Mouse (Mus musculus) neural tube, embryonic 14.5 days (tissue): ENCODE data around the gene Comp. TPM values are rescaled to one million over a fixed set of nuclear protein-coding genes. Genes with fewer than 3 reads are reported as not detected.

Experiments
- ATAC-seq: fragments of 200-750 bp; cut with Nextera tagmentation; 2 replicates; pipeline ENCODE4 v1.8.0; 2017; ENCODE audit warnings: low read depth, mild to moderate bottlenecking, moderate TSS enrichment, moderate library complexity
- H3K27ac ChIP-seq: fragments of 300-500 bp; sonication (generic); 2 replicates; pipeline ENCODE4 v1.5.1; 2014; ENCODE audit warnings: low read depth, mild to moderate bottlenecking, control low read depth, low read length, moderate library complexity, mixed read lengths
- H3K27me3 ChIP-seq: fragments of 300-500 bp; sonication (generic); 2 replicates; pipeline ENCODE4 v1.6.1; 2014; ENCODE audit warnings: low read length; ENCODE audit not compliant: control insufficient read depth, insufficient read depth
- H3K36me3 ChIP-seq: fragments of 300-500 bp; sonication (generic); 2 replicates; pipeline ENCODE4 v1.6.1; 2014; ENCODE audit warnings: low read length, mixed read lengths; ENCODE audit not compliant: control insufficient read depth, insufficient read depth
- H3K4me1 ChIP-seq: fragments of 300-500 bp; sonication (generic); 2 replicates; pipeline ENCODE4 v1.6.1; 2014; ENCODE audit warnings: low read length; ENCODE audit not compliant: control insufficient read depth, insufficient read depth
- H3K4me2 ChIP-seq: fragments of 300-500 bp; sonication (generic); 2 replicates; pipeline ENCODE4 v1.6.1; 2014; ENCODE audit warnings: mild to moderate bottlenecking, low read depth, low read length, control low read depth
- H3K4me3 ChIP-seq: fragments of 300-500 bp; sonication (generic); 2 replicates; pipeline ENCODE4 v1.5.1; 2014; ENCODE audit warnings: low read depth, low read length, control low read depth, mixed read lengths
- H3K9ac ChIP-seq: fragments of 300-500 bp; sonication (generic); replicated peaks from 2 replicates; pipeline ENCODE4 v1.6.1; 2014; ENCODE audit warnings: low read depth, mild to moderate bottlenecking, control low read depth, low read length, mixed read lengths
- H3K9me3 ChIP-seq: fragments of 300-500 bp; sonication (generic); 2 replicates; pipeline ENCODE4 v1.6.1; 2016; ENCODE audit warnings: low read length; ENCODE audit not compliant: control insufficient read depth
- WGBS: fragments of 180-500 bp; shearing (Covaris S2); extraction: QIAGEN DNeasy Blood & Tissue Kit; methylation state at CpG from one replicate; pipeline ENCODE4 v1.1.7; 2014; 5-methylcytosine and 5-hydroxymethylcytosine counted together
- polyA plus RNA-seq: library from polyadenylated mRNA; unstranded; fragments of >200 nt; fragmentation: Nextera tagmentation; extraction: Ambion mirVana; gene quantifications from 2 replicates; pipeline ENCODE4 v1.2.1, GENCODE M21; 2014

Comp gene
- polyA plus RNA-seq, 1 experiment from 2014 or later: 0.20 TPM

GRCm38 (mm10) chr8:70404212-70404611 lies 30.9 kb downstream of the Comp start:
- no peak for ATAC-seq
- 93% methylated on average over 3 of the region's 3 CpGs for WGBS

DNA sequence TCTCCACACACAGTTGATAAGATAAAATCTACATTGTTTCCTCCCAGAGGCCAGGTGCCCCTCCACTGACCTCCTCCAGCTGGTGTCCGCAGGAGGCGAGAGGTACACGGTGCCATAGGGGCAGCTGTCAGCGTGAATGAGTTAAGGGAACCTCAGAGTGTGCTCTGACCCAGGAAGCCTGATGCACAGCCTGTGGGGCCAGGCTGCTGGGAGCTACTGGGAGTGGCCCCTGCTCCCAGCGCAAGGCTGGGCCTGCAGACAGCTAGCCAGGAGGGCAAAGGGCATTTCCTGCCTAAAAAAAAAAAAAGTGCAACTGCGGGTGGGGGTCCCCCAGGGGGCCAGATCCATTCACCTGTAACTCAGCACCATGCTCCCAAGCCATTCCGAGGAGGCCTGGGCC lies 31.8 kb downstream of the Comp start:
- H3K9ac ChIP-seq: no peak overlapping the region
- H3K36me3 ChIP-seq: peaks cover 5% of the 10 kb centered on the region; the same call in 1 of the 2 replicates
- 67% methylated on average over 7 of the region's 7 CpGs for WGBS

More at GRCm38 (mm10) chr8:70404212-70404611, 30.9 kb downstream of the Comp start:
- H3K4me3 ChIP-seq: no peak overlapping the region
- H3K4me2 ChIP-seq: no peak overlapping the region
- no peaks in the 10 kb centered on the region for H3K9me3 ChIP-seq
- H3K27me3 ChIP-seq: no peaks in the 10 kb centered on the region
- peaks cover 15% of the 10 kb centered on the region for H3K4me1 ChIP-seq
- peaks cover 8% of the 10 kb centered on the region; the same call in 1 of the 2 replicates for H3K36me3 ChIP-seq
- no peak overlapping the region for H3K9ac ChIP-seq
- no peak overlapping the region for H3K27ac ChIP-seq

DNA sequence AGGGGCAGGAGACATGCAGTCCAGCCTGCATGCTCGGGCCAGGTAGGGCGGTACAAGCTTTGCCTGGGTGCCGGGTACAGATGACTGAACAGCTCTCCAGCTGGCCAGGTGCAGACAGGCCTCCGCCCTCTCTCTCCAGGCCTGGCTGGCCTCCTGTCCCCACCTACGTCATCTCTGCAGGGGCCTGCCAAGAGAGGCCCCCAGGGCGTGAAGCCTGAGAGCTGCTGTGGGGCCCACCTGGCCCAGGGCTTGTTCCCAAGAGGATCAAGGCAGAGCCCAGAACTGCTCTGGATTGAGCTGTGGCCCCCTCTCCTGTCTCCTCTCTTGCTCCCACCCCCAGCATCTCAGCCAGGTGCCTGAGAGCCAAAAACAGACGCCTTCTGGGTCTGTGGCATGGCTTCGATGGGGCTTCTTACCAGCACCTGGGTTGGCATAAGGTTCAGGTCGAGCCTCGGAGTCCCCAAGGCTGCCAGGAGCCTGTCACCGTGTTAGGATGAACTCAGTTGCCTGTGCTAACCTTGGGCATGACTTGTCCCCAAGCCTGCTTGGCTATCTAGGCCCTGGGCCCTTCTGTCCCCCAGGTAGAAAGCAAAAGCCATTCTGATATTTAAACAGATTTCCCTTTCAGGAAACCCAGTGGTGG lies 33.2 kb downstream of the Comp start:
- Histone ChIP-seq H3K4me2 (no peak overlapping the region), H3K4me3 (no peak overlapping the region), H3K9ac (no peak overlapping the region), H3K4me1 (peaks cover 18% of the 10 kb centered on the region), H3K27me3 (no peaks in the 10 kb centered on the region), H3K27ac (no peak overlapping the region), H3K9me3 (no peaks in the 10 kb centered on the region), H3K36me3 (no peaks in the 10 kb centered on the region; the same call in 1 of the 2 replicates)
- ATAC-seq: no peak
- WGBS: 89% methylated on average over 11 of the region's 11 CpGs

More for the DNA sequence above, 31.8 kb downstream of the Comp start:
- no peaks in the 10 kb centered on the region for H3K9me3 ChIP-seq
- H3K27ac ChIP-seq: no peak overlapping the region
- H3K4me3 ChIP-seq: no peak overlapping the region
- no peak for ATAC-seq
- H3K4me2 ChIP-seq: no peak overlapping the region
- peaks cover 18% of the 10 kb centered on the region for H3K4me1 ChIP-seq
- no peaks in the 10 kb centered on the region for H3K27me3 ChIP-seq

GRCm38 (mm10) chr8:70408301-70408700 lies 34.9 kb downstream of the Comp start:
- no peak overlapping the region for H3K4me3 ChIP-seq
- H3K9me3 ChIP-seq: no peaks in the 10 kb centered on the region
- no peaks in the 10 kb centered on the region; the same call in 1 of the 2 replicates for H3K36me3 ChIP-seq
- H3K9ac ChIP-seq: no peak overlapping the region
- H3K27me3 ChIP-seq: no peaks in the 10 kb centered on the region
- peak overlapping the region; percentile 44 for H3K27ac ChIP-seq
- ATAC-seq: peak; percentile 66; the same call in 1 of the 2 replicates
- H3K4me1 ChIP-seq: peaks cover 18% of the 10 kb centered on the region
- H3K4me2 ChIP-seq: no peak overlapping the region
- 24% methylated on average over 6 of the region's 6 CpGs for WGBS

DNA sequence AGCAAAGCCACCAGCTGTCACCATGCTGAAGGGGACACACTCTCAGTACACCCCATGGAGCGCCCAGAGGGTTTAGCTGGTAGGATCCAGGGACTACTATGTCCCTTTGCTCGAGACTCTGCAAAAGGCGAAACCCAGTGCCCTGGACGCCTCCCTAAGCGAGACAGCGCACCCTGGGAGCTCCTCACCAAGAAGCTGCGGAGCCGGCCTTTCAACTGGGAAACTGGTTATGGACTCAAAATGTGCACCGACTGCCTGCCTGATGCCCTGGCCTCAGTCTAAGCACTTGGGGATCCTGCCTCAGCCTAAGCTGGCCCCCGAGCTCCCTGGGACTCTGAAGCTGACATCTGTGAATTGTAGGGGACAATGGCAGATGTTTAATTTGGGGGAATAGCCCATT lies 35.7 kb downstream of the Comp start:
- Histone ChIP-seq H3K27ac (peak overlapping the region; percentile 44), H3K9me3 (no peaks in the 10 kb centered on the region), H3K4me1 (peaks cover 18% of the 10 kb centered on the region), H3K27me3 (no peaks in the 10 kb centered on the region), H3K4me3 (no peak overlapping the region), H3K9ac (peak overlapping the region; percentile 16; the same call in 1 of the 2 replicates), H3K36me3 (peaks cover 3% of the 10 kb centered on the region), H3K4me2 (no peak overlapping the region)
- 70% methylated on average over 10 of the region's 10 CpGs for WGBS
- 0 out of 2 replicates have a peak, but pooled peaks have one; percentile 9 for ATAC-seq

DNA sequence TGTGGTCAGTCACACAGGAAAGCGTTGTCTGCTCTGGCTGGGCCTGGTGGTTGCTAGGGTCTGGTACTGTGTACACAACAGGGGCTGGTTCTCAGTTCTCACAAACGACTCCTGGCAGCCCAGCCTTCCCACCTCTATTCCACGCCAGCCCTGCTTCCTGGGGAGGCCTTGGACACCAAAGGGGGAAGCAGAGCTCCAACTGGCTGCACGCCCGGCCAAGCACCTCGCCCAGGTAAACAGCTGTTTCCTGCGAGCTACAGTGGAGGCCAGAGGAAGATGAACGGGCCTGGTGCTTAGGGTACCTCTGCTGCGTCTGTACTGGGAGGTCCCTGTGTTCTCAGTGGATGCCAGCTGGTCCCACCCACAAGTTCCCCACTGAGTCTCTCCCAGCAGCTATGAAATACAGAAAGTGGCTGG lies 36.1 kb downstream of the Comp start:
- 53% methylated on average over 9 of the region's 9 CpGs for WGBS
- no peak overlapping the region for H3K4me2 ChIP-seq
- H3K9me3 ChIP-seq: no peaks in the 10 kb centered on the region
- H3K27ac ChIP-seq: peak overlapping the region; percentile 44
- no peak for ATAC-seq
- peak overlapping the region; percentile 16; the same call in 1 of the 2 replicates for H3K9ac ChIP-seq
- H3K4me1 ChIP-seq: peaks cover 18% of the 10 kb centered on the region
- H3K4me3 ChIP-seq: no peak overlapping the region
- H3K36me3 ChIP-seq: peaks cover 6% of the 10 kb centered on the region
- no peaks in the 10 kb centered on the region for H3K27me3 ChIP-seq

DNA sequence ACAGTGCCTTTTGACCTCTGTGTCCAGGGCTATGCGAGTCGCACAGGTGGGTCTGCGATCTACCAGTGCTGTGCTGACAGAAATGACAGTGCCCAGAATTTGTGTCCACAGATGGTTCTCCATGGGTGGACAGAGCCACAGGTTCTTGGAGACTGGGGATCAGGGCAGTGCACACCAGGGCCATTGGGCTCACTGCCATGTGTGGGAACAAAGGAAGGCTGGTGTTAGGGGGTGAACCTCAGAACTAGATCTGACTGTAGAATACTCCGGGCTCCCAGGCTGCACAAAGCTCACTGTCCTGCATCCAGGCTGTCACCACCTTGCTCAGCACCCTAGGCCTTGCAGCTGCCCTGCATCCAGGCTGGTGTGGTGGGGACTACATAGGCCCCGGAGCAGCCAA lies 36.9 kb downstream of the Comp start:
- Histone ChIP-seq H3K9me3 (no peaks in the 10 kb centered on the region), H3K4me1 (peaks cover 18% of the 10 kb centered on the region), H3K4me2 (no peak overlapping the region), H3K9ac (no peak overlapping the region), H3K27ac (0 out of 2 replicates have a peak overlapping the region, but pooled peaks have one; percentile 10), H3K4me3 (no peak overlapping the region), H3K27me3 (no peaks in the 10 kb centered on the region), H3K36me3 (peaks cover 6% of the 10 kb centered on the region; the same call in 1 of the 2 replicates)
- no peak for ATAC-seq
- WGBS: 97% methylated on average over 5 of the region's 5 CpGs

- Histone ChIP-seq H3K27ac (no peak overlapping the region), H3K9me3 (no peaks in the 10 kb centered on the region), H3K4me1 (peaks cover 9% of the 10 kb centered on the region; the same call in 1 of the 2 replicates), H3K36me3 (peaks cover 6% of the 10 kb centered on the region; the same call in 1 of the 2 replicates), H3K9ac (no peak overlapping the region), H3K4me3 (no peak overlapping the region), H3K27me3 (no peaks in the 10 kb centered on the region), H3K4me2 (no peak overlapping the region)
- no peak for ATAC-seq
- WGBS: 90% methylated on average over 6 of the region's 6 CpGs
Measured at GRCm38 (mm10) chr8:70414310-70414946, 41.1 kb downstream of the Comp start.
